Mouse (Mus musculus) embryonic facial prominence, embryonic 15.5 days (tissue): Measurements from ENCODE around the gene Lztr1. TPM values are rescaled to one million over a fixed set of nuclear protein-coding genes. Genes with fewer than 3 reads are reported as not detected.
"Not testable (repeated sequence)": the region's sequence is repeated elsewhere in the genome, so short reads cannot be mapped to it uniquely, and the experiment has no call there.

Experiments used
- ATAC-seq: fragments of 200-750 bp; cut with Nextera tagmentation; 2 replicates; pipeline ENCODE4 v1.8.0; 2017; ENCODE audit warnings: low read depth, moderate TSS enrichment; ENCODE audit not compliant: insufficient number of reproducible peaks, low FRiP score, low TSS enrichment
- H3K27ac ChIP-seq: fragments of 300-500 bp; sonication (generic); replicated peaks from 2 replicates; pipeline ENCODE4 v1.5.1; 2015; ENCODE audit warnings: mild to moderate bottlenecking, inconsistent platforms
- H3K27me3 ChIP-seq: fragments of 300-500 bp; sonication (generic); 2 replicates; pipeline ENCODE4 v1.6.1; 2015; ENCODE audit warnings: inconsistent platforms
- H3K36me3 ChIP-seq: fragments of 300-500 bp; sonication (generic); 2 replicates; pipeline ENCODE4 v1.6.1; 2015; ENCODE audit warnings: mild to moderate bottlenecking, inconsistent platforms
- H3K4me1 ChIP-seq: fragments of 300-500 bp; sonication (generic); 2 replicates; pipeline ENCODE4 v1.6.1; 2015; ENCODE audit warnings: inconsistent platforms
- H3K4me2 ChIP-seq: fragments of 300-500 bp; sonication (generic); replicated peaks from 2 replicates; pipeline ENCODE4 v1.6.1; 2015; ENCODE audit warnings: mild to moderate bottlenecking, inconsistent platforms
- H3K4me3 ChIP-seq: fragments of 300-500 bp; sonication (generic); replicated peaks from 2 replicates; pipeline ENCODE4 v1.5.1; 2015; ENCODE audit warnings: mild to moderate bottlenecking, inconsistent platforms
- H3K9ac ChIP-seq: fragments of 300-500 bp; sonication (generic); 2 replicates; pipeline ENCODE4 v1.6.1; 2015; ENCODE audit warnings: inconsistent platforms
- H3K9me3 ChIP-seq: fragments of 300-500 bp; sonication (generic); replicated peaks from 2 replicates; pipeline ENCODE4 v1.6.1; 2016; ENCODE audit warnings: inconsistent platforms
- WGBS: fragments of 180-500 bp; shearing (Covaris S2); methylation state at CpG from one replicate; pipeline ENCODE4 v1.1.7; 2015; 5-methylcytosine and 5-hydroxymethylcytosine counted together
- polyA plus RNA-seq: library from polyadenylated mRNA; unstranded; fragments of >200 nt; fragmentation: Nextera tagmentation; extraction: Ambion mirVana; gene quantifications from 2 replicates; pipeline ENCODE4 v1.2.1, GENCODE M21; 2015

Lztr1 gene
- polyA plus RNA-seq, 1 experiment from 2014 or later: 89.9 TPM

GRCm38 (mm10) chr16:17486505-17486904 lies 22.0 kb upstream of the Lztr1 start:
- no peak for ATAC-seq
- Histone ChIP-seq H3K4me3 (no peak overlapping the region), H3K27ac (no peak overlapping the region), H3K4me2 (no peak overlapping the region), H3K4me1 (peaks cover 11% of the 10 kb centered on the region), H3K9ac (no peak overlapping the region), H3K36me3 (peaks cover 51% of the 10 kb centered on the region), H3K9me3 (no peaks in the 10 kb centered on the region), H3K27me3 (peaks cover 9% of the 10 kb centered on the region)
- WGBS: 30% methylated on average over 3 of the region's 3 CpGs

- no peak for ATAC-seq
- peak overlapping the region; percentile 44 for H3K4me3 ChIP-seq
These were observed 19.7 kb upstream of the Lztr1 start for GRCm38 (mm10) chr16:17488478-17489468.

GRCm38 (mm10) chr16:17489469-17490111 lies 18.9 kb upstream of the Lztr1 start, which contains the start of gene Aifm3:
Gene Aifm3 (plus strand): TSS chr16:17489611.
- WGBS: 1% methylated on average over 47 of the region's 47 CpGs
- Histone ChIP-seq H3K9ac (peak within 1 kb of the TSS; percentile 24; the same call in 1 of the 2 replicates), H3K9me3 (no peaks in the 10 kb centered on the region), H3K27ac (no peak within 1 kb of the TSS), H3K4me3 (peak within 1 kb of the TSS; percentile 44), H3K4me1 (peaks cover 11% of the 10 kb centered on the region), H3K4me2 (peak within 1 kb of the TSS; percentile 80), H3K36me3 (peaks cover 22% of the 10 kb centered on the region), H3K27me3 (peaks cover 9% of the 10 kb centered on the region)
- peak; percentile 40; the same call in 1 of the 2 replicates for ATAC-seq

More at GRCm38 (mm10) chr16:17488478-17489468, 19.7 kb upstream of the Lztr1 start:
- WGBS: 43% methylated on average over 14 of the region's 14 CpGs
- H3K4me1 ChIP-seq: peaks cover 11% of the 10 kb centered on the region
- peaks cover 31% of the 10 kb centered on the region for H3K36me3 ChIP-seq
- H3K4me2 ChIP-seq: peak overlapping the region; percentile 80
- H3K9me3 ChIP-seq: no peaks in the 10 kb centered on the region
- H3K27ac ChIP-seq: no peak overlapping the region
- H3K9ac ChIP-seq: no peak overlapping the region
- H3K27me3 ChIP-seq: peaks cover 9% of the 10 kb centered on the region

DNA sequence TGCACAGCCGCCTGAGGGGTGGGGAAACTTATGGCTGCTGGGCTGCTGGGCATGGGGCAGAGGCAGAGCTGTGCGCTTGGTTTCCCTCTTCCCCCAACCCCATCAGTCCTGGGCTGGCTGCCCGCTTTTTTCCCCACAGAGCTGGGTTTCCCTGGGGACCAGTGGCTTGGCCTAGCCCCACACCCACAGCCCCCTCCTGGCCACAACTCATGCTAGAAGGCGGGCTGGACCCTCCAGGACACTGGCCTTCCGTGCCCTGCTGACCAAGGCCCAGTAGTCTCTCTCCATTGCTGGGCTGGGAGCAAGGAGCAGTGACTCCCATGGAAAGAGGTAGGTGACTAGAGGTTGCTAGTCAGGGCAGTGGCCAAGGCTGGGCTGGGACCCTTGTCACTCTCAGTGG lies 17.3 kb upstream of the Lztr1 start:
- Histone ChIP-seq H3K4me3 (no peak overlapping the region), H3K36me3 (peaks cover 11% of the 10 kb centered on the region), H3K4me2 (no peak overlapping the region), H3K27me3 (peaks cover 9% of the 10 kb centered on the region), H3K9me3 (no peaks in the 10 kb centered on the region), H3K4me1 (peaks cover 12% of the 10 kb centered on the region), H3K27ac (no peak overlapping the region), H3K9ac (no peak overlapping the region)
- no peak for ATAC-seq
- 92% methylated on average over 5 of the region's 5 CpGs for WGBS

- Histone ChIP-seq H3K27me3 (peaks cover 9% of the 10 kb centered on the region), H3K4me3 (no peak overlapping the region), H3K36me3 (peaks cover 6% of the 10 kb centered on the region; the same call in 1 of the 2 replicates), H3K27ac (no peak overlapping the region), H3K4me2 (no peak overlapping the region), H3K9me3 (no peaks in the 10 kb centered on the region), H3K9ac (no peak overlapping the region), H3K4me1 (peaks cover 20% of the 10 kb centered on the region)
- ATAC-seq: no peak
- WGBS: 71% methylated on average over 5 of the region's 5 CpGs
These were observed 16.5 kb upstream of the Lztr1 start for GRCm38 (mm10) chr16:17491896-17492561.

DNA sequence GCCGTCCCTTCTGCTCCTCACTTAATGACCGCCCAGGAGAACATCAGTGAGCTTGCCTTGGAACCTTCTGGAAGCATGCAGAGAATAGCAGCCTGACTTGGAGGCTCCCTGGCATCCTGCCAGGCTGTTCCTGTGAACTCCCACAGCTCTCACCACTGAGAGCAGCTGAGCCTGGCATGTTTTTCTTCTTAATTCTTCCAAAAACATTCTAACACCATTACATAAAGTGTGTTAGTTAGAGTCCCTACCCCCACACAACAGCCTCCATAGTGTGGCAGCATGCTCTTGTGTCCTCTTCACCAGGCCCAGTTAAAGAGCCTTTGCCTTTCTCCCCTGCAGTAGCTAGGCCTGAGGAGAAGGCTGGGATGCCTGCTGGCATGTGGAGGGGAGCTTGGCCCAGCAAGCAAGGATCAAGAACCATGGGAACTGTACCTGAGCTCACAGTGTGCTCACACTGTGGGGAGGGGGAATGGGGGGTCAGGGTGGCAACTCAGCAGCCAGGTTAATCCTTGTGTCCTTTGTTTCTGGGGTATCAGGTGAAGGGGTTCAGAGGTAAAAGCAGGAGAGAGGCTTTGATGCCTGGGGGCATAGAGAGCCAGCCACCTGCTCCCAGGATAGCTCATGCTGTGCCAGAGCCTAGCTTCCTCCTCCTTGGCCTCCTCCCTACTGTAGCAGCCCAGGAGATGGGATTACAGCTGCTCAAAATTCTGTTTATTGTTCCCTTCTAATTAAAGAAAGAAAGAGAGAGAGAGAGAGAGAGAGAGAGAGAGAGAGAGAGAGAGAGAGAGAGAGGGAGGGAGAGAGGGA lies 11.8 kb upstream of the Lztr1 start:
- Histone ChIP-seq H3K4me2 (no peak overlapping the region), H3K27me3 (no peaks in the 10 kb centered on the region), H3K9me3 (no peaks in the 10 kb centered on the region), H3K4me3 (no peak overlapping the region), H3K36me3 (no peaks in the 10 kb centered on the region), H3K4me1 (peaks cover 9% of the 10 kb centered on the region), H3K9ac (no peak overlapping the region), H3K27ac (0 out of 2 replicates have a peak overlapping the region, but pooled peaks have one; percentile 14)
- 28% methylated on average over 2 of the region's 2 CpGs for WGBS
- no peak for ATAC-seq

- 41% methylated on average over 10 of the region's 10 CpGs for WGBS
- Histone ChIP-seq H3K27ac (no peak overlapping the region), H3K4me3 (no peak overlapping the region), H3K4me2 (no peak overlapping the region), H3K4me1 (peaks cover 9% of the 10 kb centered on the region), H3K9me3 (no peaks in the 10 kb centered on the region), H3K9ac (no peak overlapping the region), H3K36me3 (no peaks in the 10 kb centered on the region), H3K27me3 (no peaks in the 10 kb centered on the region)
- ATAC-seq: no peak
These were observed 9.1 kb upstream of the Lztr1 start for GRCm38 (mm10) chr16:17499249-17499883.

DNA sequence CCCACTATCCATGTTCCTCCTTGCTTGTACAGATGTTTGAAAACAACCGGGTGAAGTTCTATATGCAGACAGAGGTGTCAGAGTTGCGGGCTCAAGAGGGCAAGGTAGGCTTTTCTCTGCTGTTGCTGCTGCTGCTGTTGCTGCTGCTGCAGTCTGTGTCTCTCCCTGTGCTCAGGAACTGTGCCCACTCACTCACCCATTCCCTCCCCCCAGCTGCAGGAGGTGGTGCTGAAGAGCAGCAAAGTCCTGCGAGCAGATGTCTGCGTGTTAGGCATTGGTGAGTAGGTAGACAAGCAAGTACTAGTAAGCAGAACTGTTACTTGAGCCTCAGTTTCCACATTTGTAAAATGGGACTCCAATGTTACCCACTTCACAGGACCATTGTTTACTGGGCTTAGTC lies 5.8 kb upstream of the Lztr1 start:
- ATAC-seq: no peak
- Histone ChIP-seq H3K4me2 (no peak overlapping the region), H3K9me3 (no peaks in the 10 kb centered on the region), H3K36me3 (no peaks in the 10 kb centered on the region), H3K4me1 (no peaks in the 10 kb centered on the region), H3K27me3 (no peaks in the 10 kb centered on the region), H3K9ac (no peak overlapping the region), H3K27ac (no peak overlapping the region), H3K4me3 (no peak overlapping the region)
- 77% methylated on average over 4 of the region's 4 CpGs for WGBS

- H3K9me3 ChIP-seq: no peaks in the 10 kb centered on the region
- no peak overlapping the region for H3K9ac ChIP-seq
- 68% methylated on average over 5 of the region's 5 CpGs for WGBS
- peaks cover 14% of the 10 kb centered on the region for H3K4me1 ChIP-seq
- H3K36me3 ChIP-seq: peaks cover 11% of the 10 kb centered on the region; the same call in 1 of the 2 replicates
- no peak overlapping the region for H3K4me3 ChIP-seq
- no peak overlapping the region for H3K27ac ChIP-seq
- H3K27me3 ChIP-seq: no peaks in the 10 kb centered on the region
- no peak overlapping the region for H3K4me2 ChIP-seq
- ATAC-seq: no peak
These were observed 1.4 kb upstream of the Lztr1 start for GRCm38 (mm10) chr16:17507018-17507552.

GRCm38 (mm10) chr16:17508031-17508430 lies 457 bp upstream of the Lztr1 start:
- peaks cover 20% of the 10 kb centered on the region for H3K36me3 ChIP-seq
- not testable (repeated sequence) for H3K9me3 ChIP-seq, H3K27me3 ChIP-seq, ATAC-seq
- H3K4me3 ChIP-seq: peak overlapping the region; percentile 83
- peaks cover 14% of the 10 kb centered on the region for H3K4me1 ChIP-seq
- peak overlapping the region; percentile 82; the same call in 1 of the 2 replicates for H3K9ac ChIP-seq
- 24% methylated on average over 3 of the region's 3 CpGs for WGBS
- H3K4me2 ChIP-seq: peak overlapping the region; percentile 78
- H3K27ac ChIP-seq: peak overlapping the region; percentile 96
